Mouse (Mus musculus): ENCODE results near the gene Pak3.

DNA sequence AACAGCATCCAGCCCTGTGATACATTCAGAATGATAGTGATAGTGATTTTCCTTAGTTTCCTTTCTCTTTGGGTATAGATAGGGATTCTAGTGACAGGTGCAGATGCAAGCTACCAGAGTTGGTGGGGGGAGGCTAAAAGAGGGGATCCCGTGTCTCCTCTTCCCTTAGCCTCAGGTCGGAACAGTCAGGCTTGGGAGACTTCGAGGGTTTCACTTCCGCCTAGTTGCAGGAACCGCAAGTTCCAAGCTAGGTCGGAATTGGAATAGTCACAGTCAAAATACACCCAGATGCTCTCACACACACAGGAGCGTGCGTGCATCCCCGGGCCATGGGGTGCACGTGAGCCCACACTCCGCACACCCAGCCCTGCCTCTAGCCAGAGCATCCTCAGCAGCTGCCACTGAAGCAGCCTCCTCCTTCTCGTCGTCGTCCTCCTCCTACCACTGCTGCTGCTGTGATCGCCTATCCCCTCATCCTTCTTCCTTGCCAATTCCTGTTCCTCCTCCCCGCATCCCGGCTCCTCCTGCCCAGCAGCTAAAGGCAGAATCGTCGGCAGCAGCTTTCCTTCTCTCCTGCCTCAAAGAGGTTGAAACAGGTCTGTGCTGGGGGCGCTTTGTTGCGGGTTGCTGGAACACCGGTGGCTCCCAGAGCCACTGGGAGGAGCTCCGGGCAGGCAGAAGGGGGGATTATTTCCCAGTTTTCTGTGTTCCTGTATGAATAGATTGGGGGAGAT is at the start of gene Pak3:
- TF ChIP-seq CTCF (IDR thresholded peaks at IDR 0.05; ENCODE audit: insufficient read depth, low read depth, low read length): no peak
- TF ChIP-seq POLR2A (IDR thresholded peaks at IDR 0.05; ENCODE audit: insufficient read depth, low read depth, low read length): no peak

All from olfactory bulb, adult 2 months (tissue).